Mouse (Mus musculus): ENCODE results near the gene Gdpd1.

GRCm38 (mm10) chr11:86996266-86996665, 77.6 kb downstream of the Gdpd1 start:
- no peak for TF ChIP-seq CTCF (IDR thresholded peaks at IDR 0.05; ENCODE audit: low read depth)
- TF ChIP-seq EP300 (IDR thresholded peaks at IDR 0.05; ENCODE audit: low read depth) = no peak
